Mouse (Mus musculus): ENCODE results near the gene Btnl9. TPM values are rescaled to one million over a fixed set of nuclear protein-coding genes. Genes with fewer than 3 reads are reported as not detected.

Btnl9 gene
- total and polyA plus RNA-seq, 3 experiments: 0.03 TPM; not detected in 2

- Histone ChIP-seq H3K9me3 (replicated peaks; ENCODE audit: insufficient read depth, low read length) (no peaks in the 10 kb centered on the region), H3K9ac (ENCODE audit: control insufficient read depth, low read depth, low read length, poor library complexity, severe bottlenecking) (no peak overlapping the region), H3K4me1 (ENCODE audit: control insufficient read depth in 1 of 2, insufficient read depth in 2 of 2, low read length in 2 of 2) (no peaks in the 10 kb centered on the region), H3K79me2 (ENCODE audit: control insufficient read depth, insufficient read depth, low read length, poor library complexity) (no peaks in the 10 kb centered on the region), H3K27ac (ENCODE audit: control insufficient read depth, low read depth, low read length) (no peak overlapping the region), H3K27me3 (ENCODE audit: control insufficient read depth in 1 of 2, insufficient read depth in 2 of 2, low read length in 2 of 2) (peaks cover 0 to 3% of the 10 kb centered on the region in 2 experiments; a peak in 1 of 4 replicates), H3K36me3 (ENCODE audit: control insufficient read depth in 1 of 2, insufficient read depth in 2 of 2, low read length in 2 of 2) (no peaks in the 10 kb centered on the region), H3K4me3 (ENCODE audit: control insufficient read depth in 1 of 2, insufficient read depth in 1 of 2, low read depth in 2 of 2, low read length in 2 of 2) (no peak overlapping the region)
- peak; percentile 48; the same call in 1 of the 2 replicates for TF ChIP-seq MAFK (IDR thresholded peaks at IDR 0.05; ENCODE audit: borderline replicate concordance, low read depth, low read length)
- no peak for TF ChIP-seq POLR2AphosphoS5 (IDR thresholded peaks at IDR 0.05; ENCODE audit: borderline replicate concordance, low read depth, low read length)
- TF ChIP-seq GABPA (IDR thresholded peaks at IDR 0.05; ENCODE audit: low read depth, low read length): peak; percentile 28; the same call in 1 of the 2 replicates
- DNase-seq (ENCODE audit: low read depth, low spot score): peak; percentile 14
Measured at GRCm38 (mm10) chr11:49124169-49124568, 62.8 kb downstream of the Btnl9 start.

- Histone ChIP-seq H3K4me3 (ENCODE audit: control insufficient read depth in 1 of 2, insufficient read depth in 1 of 2, low read depth in 2 of 2, low read length in 2 of 2) (no peak overlapping the region), H3K27ac (ENCODE audit: control insufficient read depth, low read depth, low read length) (no peak overlapping the region), H3K27me3 (ENCODE audit: control insufficient read depth in 1 of 2, insufficient read depth in 2 of 2, low read length in 2 of 2) (peaks cover 0 to 2% of the 10 kb centered on the region in 2 experiments; a peak in 1 of 4 replicates), H3K36me3 (ENCODE audit: control insufficient read depth in 1 of 2, insufficient read depth in 2 of 2, low read length in 2 of 2) (no peaks in the 10 kb centered on the region), H3K79me2 (ENCODE audit: control insufficient read depth, insufficient read depth, low read length, poor library complexity) (no peaks in the 10 kb centered on the region), H3K9me3 (replicated peaks; ENCODE audit: insufficient read depth, low read length) (no peaks in the 10 kb centered on the region), H3K9ac (ENCODE audit: control insufficient read depth, low read depth, low read length, poor library complexity, severe bottlenecking) (no peak overlapping the region), H3K4me1 (ENCODE audit: control insufficient read depth in 1 of 2, insufficient read depth in 2 of 2, low read length in 2 of 2) (no peaks in the 10 kb centered on the region)
- DNase-seq (ENCODE audit: low read depth, low spot score): no peak
- TF ChIP-seq RCOR1 (IDR thresholded peaks at IDR 0.05; ENCODE audit: low read depth, low read length) (no peak), GABPA (IDR thresholded peaks at IDR 0.05; ENCODE audit: low read depth, low read length) (no peak), USF1 (IDR thresholded peaks at IDR 0.05; ENCODE audit: low read depth, low read length) (no peak), UBTF (IDR thresholded peaks at IDR 0.05; ENCODE audit: borderline replicate concordance, insufficient read depth, low read depth, low read length) (no peak), TBP (IDR thresholded peaks at IDR 0.05; ENCODE audit: low read depth, low read length) (no peak), ELF1 (IDR thresholded peaks at IDR 0.05; ENCODE audit: low read depth, low read length) (no peak), ZC3H11A (IDR thresholded peaks at IDR 0.05; ENCODE audit: low read depth, low read length) (no peak), POLR2AphosphoS2 (IDR thresholded peaks at IDR 0.05; ENCODE audit: low read length) (no peak), ZKSCAN1 (IDR thresholded peaks at IDR 0.05; ENCODE audit: low read depth, low read length) (no peak), KAT2A (conservative IDR thresholded peaks at IDR 0.05; ENCODE audit: low read depth, low read length) (no peak), MXI1 (IDR thresholded peaks at IDR 0.05; ENCODE audit: low read depth, low read length) (no peak), ETS1 (IDR thresholded peaks at IDR 0.05; ENCODE audit: low read depth, low read length) (no peak), RAD21 (IDR thresholded peaks at IDR 0.05; ENCODE audit: low read depth, low read length) (no peak)
Measured at GRCm38 (mm10) chr11:49119635-49120034, 67.3 kb downstream of the Btnl9 start.

Other genes starting within 250 kb of the Btnl9 start
- gene Psme2b, start 241.0 kb downstream of the Btnl9 start, total RNA-seq (2012; rRNA removed): 2.8 and 6.6 TPM in 2 replicates
- 1 to 10 TPM in 1 of 2 experiments, not detected in 1; 6.2 TPM for gene Psme2b, start 241.0 kb downstream of the Btnl9 start, polyA plus RNA-seq (2012; ENCODE audit: insufficient read depth in 1 of 2, insufficient read length in 2 of 2, low read depth in 1 of 2, low replicate concordance in 2 of 2, missing spikeins in 1 of 2)
- 0.92 and 2.0 TPM in 2 replicates for gene Olfr56, start 208.3 kb downstream of the Btnl9 start, total RNA-seq (2012; rRNA removed)
- under 1 TPM in 1 of 2 experiments, not detected in 1; 0.58 TPM for gene Olfr56, start 208.3 kb downstream of the Btnl9 start, polyA plus RNA-seq (2012; ENCODE audit: insufficient read depth in 1 of 2, insufficient read length in 2 of 2, low read depth in 1 of 2, low replicate concordance in 2 of 2, missing spikeins in 1 of 2)
- 0.04 TPM in 1 of 2 replicates, not detected in the other for gene 9930111J21Rik1, start 207.8 kb downstream of the Btnl9 start, total RNA-seq (2012; rRNA removed)
- under 1 TPM in 1 of 2 experiments, not detected in 1; 0.06 TPM for gene 9930111J21Rik1, start 207.8 kb downstream of the Btnl9 start, polyA plus RNA-seq (2012; ENCODE audit: insufficient read depth in 1 of 2, insufficient read length in 2 of 2, low read depth in 1 of 2, low replicate concordance in 2 of 2, missing spikeins in 1 of 2)
- not detected in 2 replicates for gene Gm12185, start 194.9 kb downstream of the Btnl9 start, total RNA-seq (2012; rRNA removed)
- gene Gm12185, start 194.9 kb downstream of the Btnl9 start, polyA plus RNA-seq (2012; ENCODE audit: insufficient read depth in 1 of 2, insufficient read length in 2 of 2, low read depth in 1 of 2, low replicate concordance in 2 of 2, missing spikeins in 1 of 2): not detected
- not detected in 2 replicates for gene Tgtp1, start 193.0 kb downstream of the Btnl9 start, total RNA-seq (2012; rRNA removed)
- gene Tgtp1, start 193.0 kb downstream of the Btnl9 start, polyA plus RNA-seq (2012; ENCODE audit: insufficient read depth in 1 of 2, insufficient read length in 2 of 2, low read depth in 1 of 2, low replicate concordance in 2 of 2, missing spikeins in 1 of 2): not detected
- gene 9930111J21Rik2, start 135.9 kb downstream of the Btnl9 start, total RNA-seq (2012; rRNA removed): 0.08 and 0.16 TPM in 2 replicates
- under 1 TPM in 1 of 2 experiments, not detected in 1; 0.04 TPM for gene 9930111J21Rik2, start 135.9 kb downstream of the Btnl9 start, polyA plus RNA-seq (2012; ENCODE audit: insufficient read depth in 1 of 2, insufficient read length in 2 of 2, low read depth in 1 of 2, low replicate concordance in 2 of 2, missing spikeins in 1 of 2)
- gene Tgtp2, start 123.0 kb downstream of the Btnl9 start, total RNA-seq (2012; rRNA removed): 0.75 and 0.77 TPM in 2 replicates
- gene Tgtp2, start 123.0 kb downstream of the Btnl9 start, polyA plus RNA-seq (2012; ENCODE audit: insufficient read depth in 1 of 2, insufficient read length in 2 of 2, low read depth in 1 of 2, low replicate concordance in 2 of 2, missing spikeins in 1 of 2): under 1 TPM in 1 of 2 experiments, not detected in 1; 0.54 TPM
- 35.2 and 48.0 TPM in 2 replicates for gene Ifi47, start 110.6 kb downstream of the Btnl9 start, total RNA-seq (2012; rRNA removed)
- gene Ifi47, start 110.6 kb downstream of the Btnl9 start, polyA plus RNA-seq (2012; ENCODE audit: insufficient read depth in 1 of 2, insufficient read length in 2 of 2, low read depth in 1 of 2, low replicate concordance in 2 of 2, missing spikeins in 1 of 2): 10 to 100 TPM in 1 of 2 experiments, not detected in 1; 26.4 TPM
- not detected in 2 replicates for gene Olfr1396, start 72.3 kb downstream of the Btnl9 start, total RNA-seq (2012; rRNA removed)
- gene Olfr1396, start 72.3 kb downstream of the Btnl9 start, polyA plus RNA-seq (2012; ENCODE audit: insufficient read depth in 1 of 2, insufficient read length in 2 of 2, low read depth in 1 of 2, low replicate concordance in 2 of 2, missing spikeins in 1 of 2): under 1 TPM in 1 of 2 experiments, not detected in 1; 0.06 TPM
- gene Olfr1395, start 44.9 kb downstream of the Btnl9 start, total RNA-seq (2012; rRNA removed): not detected in 2 replicates
- gene Olfr1395, start 44.9 kb downstream of the Btnl9 start, polyA plus RNA-seq (2012; ENCODE audit: insufficient read depth in 1 of 2, insufficient read length in 2 of 2, low read depth in 1 of 2, low replicate concordance in 2 of 2, missing spikeins in 1 of 2): not detected
- not detected in 2 replicates for gene Olfr1394, start 32.8 kb downstream of the Btnl9 start, total RNA-seq (2012; rRNA removed)
- gene Olfr1394, start 32.8 kb downstream of the Btnl9 start, polyA plus RNA-seq (2012; ENCODE audit: insufficient read depth in 1 of 2, insufficient read length in 2 of 2, low read depth in 1 of 2, low replicate concordance in 2 of 2, missing spikeins in 1 of 2): not detected
- 30.8 and 31.8 TPM in 2 replicates for gene Zfp62, start 16.1 kb upstream of the Btnl9 start, total RNA-seq (2012; rRNA removed)
- 100 to 1,000 TPM in 1 of 2 experiments, 10 to 100 TPM in 1; 16.7 to 132 TPM for gene Zfp62, start 16.1 kb upstream of the Btnl9 start, polyA plus RNA-seq (2012; ENCODE audit: insufficient read depth in 1 of 2, insufficient read length in 2 of 2, low read depth in 1 of 2, low replicate concordance in 2 of 2, missing spikeins in 1 of 2)
- 41.1 and 41.9 TPM in 2 replicates for gene Mgat1, start 57.0 kb upstream of the Btnl9 start, total RNA-seq (2012; rRNA removed)
- gene Mgat1, start 57.0 kb upstream of the Btnl9 start, polyA plus RNA-seq (2012; ENCODE audit: insufficient read depth in 1 of 2, insufficient read length in 2 of 2, low read depth in 1 of 2, low replicate concordance in 2 of 2, missing spikeins in 1 of 2): 10 to 100 TPM in 1 of 2 experiments, not detected in 1; 44.3 TPM
- gene Olfr1393, start 91.1 kb upstream of the Btnl9 start, total RNA-seq (2012; rRNA removed): not detected in 2 replicates
- gene Olfr1393, start 91.1 kb upstream of the Btnl9 start, polyA plus RNA-seq (2012; ENCODE audit: insufficient read depth in 1 of 2, insufficient read length in 2 of 2, low read depth in 1 of 2, low replicate concordance in 2 of 2, missing spikeins in 1 of 2): not detected
- gene Olfr1392, start 98.1 kb upstream of the Btnl9 start, total RNA-seq (2012; rRNA removed): not detected in 2 replicates
- gene Olfr1392, start 98.1 kb upstream of the Btnl9 start, polyA plus RNA-seq (2012; ENCODE audit: insufficient read depth in 1 of 2, insufficient read length in 2 of 2, low read depth in 1 of 2, low replicate concordance in 2 of 2, missing spikeins in 1 of 2): not detected
- gene Olfr10, start 117.6 kb upstream of the Btnl9 start, total RNA-seq (2012; rRNA removed): not detected in 2 replicates
- gene Olfr10, start 117.6 kb upstream of the Btnl9 start, polyA plus RNA-seq (2012; ENCODE audit: insufficient read depth in 1 of 2, insufficient read length in 2 of 2, low read depth in 1 of 2, low replicate concordance in 2 of 2, missing spikeins in 1 of 2): not detected
- not detected in 2 replicates for gene Olfr1391, start 135.6 kb upstream of the Btnl9 start, total RNA-seq (2012; rRNA removed)
- gene Olfr1391, start 135.6 kb upstream of the Btnl9 start, polyA plus RNA-seq (2012; ENCODE audit: insufficient read depth in 1 of 2, insufficient read length in 2 of 2, low read depth in 1 of 2, low replicate concordance in 2 of 2, missing spikeins in 1 of 2): not detected
- not detected in 2 replicates for gene Olfr1390, start 148.0 kb upstream of the Btnl9 start, total RNA-seq (2012; rRNA removed)
- gene Olfr1390, start 148.0 kb upstream of the Btnl9 start, polyA plus RNA-seq (2012; ENCODE audit: insufficient read depth in 1 of 2, insufficient read length in 2 of 2, low read depth in 1 of 2, low replicate concordance in 2 of 2, missing spikeins in 1 of 2): not detected
- gene Olfr1389, start 235.9 kb upstream of the Btnl9 start, total RNA-seq (2012; rRNA removed): not detected in 2 replicates
- not detected for gene Olfr1389, start 235.9 kb upstream of the Btnl9 start, polyA plus RNA-seq (2012; ENCODE audit: insufficient read depth in 1 of 2, insufficient read length in 2 of 2, low read depth in 1 of 2, low replicate concordance in 2 of 2, missing spikeins in 1 of 2)
- 0.10 and 0.15 TPM in 2 replicates for gene Olfr1388, start 249.5 kb upstream of the Btnl9 start, total RNA-seq (2012; rRNA removed)
- 100 to 1,000 TPM in 1 of 2 experiments, not detected in 1; 974 TPM for gene Olfr1388, start 249.5 kb upstream of the Btnl9 start, polyA plus RNA-seq (2012; ENCODE audit: insufficient read depth in 1 of 2, insufficient read length in 2 of 2, low read depth in 1 of 2, low replicate concordance in 2 of 2, missing spikeins in 1 of 2)